ENCODE assay signal across 18 mouse cellular contexts in genomic region chr1:40317657-40318056, GRCm38 (mm10).
"Had no signal": no experiment of that assay in that cellular context is flagged by ENCODE, and none has a peak within 500 bp of the region (broad histone marks: within the 10 kb centered on the region; RNA-seq: fewer than 3 reads in every experiment).

No protein-coding gene starts in this region.

- H3K9ac ChIP-seq: liver, embryonic 13.5 days had no signal

- H3K4me2 ChIP-seq: liver, embryonic 13.5 days; midbrain, embryonic 11.5 days had no signal

- H3K4me3 ChIP-seq: left cerebral cortex, adult 2 months; liver, embryonic 13.5 days had no signal

- H3K9me3 ChIP-seq: liver, embryonic 13.5 days had no signal

- DNase-seq: kidney, adult 18-20 months; kidney, adult 9 months; kidney, postnatal 10 days; kidney, postnatal 36 days; layer of hippocampus, postnatal 36 days; liver, embryonic 13.5 days; lung, adult 2 months; lung, postnatal 14 days; lung, postnatal 4 days; midbrain, embryonic 14.5 days; right cerebral cortex, adult 18-20 months; right cerebral cortex, postnatal 14 days; right cerebral cortex, postnatal 4 days; spleen, adult 18-20 months; thymus, postnatal 25 days had no signal

- H3K27ac ChIP-seq: left cerebral cortex, adult 2 months; liver, embryonic 13.5 days had no signal

- ATAC-seq: intestine, embryonic 16.5 days had no signal

- H3K27me3 ChIP-seq: liver, embryonic 13.5 days had no signal
